Comparison of ENCODE assay signal across 9 mouse cellular contexts in genomic region chr3:107612902-107613525, GRCm38 (mm10). TPM values are rescaled to one million over a fixed set of nuclear protein-coding genes. Genes with fewer than 3 reads are reported as not detected.
DNase-seq lines count a peak whose midpoint lies in the region; ATAC-seq lines count a peak whose summit lies in the region.
"Had no signal": no experiment of that assay in that cellular context is flagged by ENCODE, and none has a peak within 500 bp of the region (broad histone marks: within the 10 kb centered on the region; RNA-seq: fewer than 3 reads in every experiment).

No protein-coding gene starts in this region.

- ATAC-seq in monocyte, adult 5-6 weeks (replicated peaks; ENCODE audit: insufficient number of reproducible peaks, low FRiP score, low TSS enrichment, poor library complexity, severe bottlenecking) = no peak; the same call in 1 of the 2 replicates
- ATAC-seq in frontal cortex, adult (ENCODE audit: low TSS enrichment) = peak; percentile 76
- ATAC-seq in inflammation-experienced regulatory T-cells, adult 6 months = peak; percentile 35

- no peaks in the 10 kb centered on the region for H3K9me3 ChIP-seq in midbrain, embryonic 10.5 days (replicated peaks)
- H3K9me3 ChIP-seq: liver, embryonic 15.5 days had no signal

- intact Hi-C loops in left cerebral cortex, postnatal 14 days (cut with DNase I) = no loop called here

- H3K36me3 ChIP-seq in midbrain, embryonic 10.5 days = peaks cover 76% of the 10 kb centered on the region

- H3K4me1 ChIP-seq in midbrain, embryonic 10.5 days = peaks cover 7% of the 10 kb centered on the region; the same call in 1 of the 2 replicates

- no peak overlapping the region for H3K4me3 ChIP-seq in midbrain, embryonic 10.5 days
- H3K4me3 ChIP-seq: liver, embryonic 15.5 days had no signal

- DNase-seq in monocyte, adult 2 months (ENCODE audit: low read depth in 1 of 2, low spot score in 2 of 2) = peak; percentile 18 to 31
- DNase-seq in cerebellum, adult 8-10 months = peak; percentile 69
- DNase-seq in left cerebral cortex, postnatal 14 days (ENCODE audit: low spot score in 2 of 2) = peak; percentile 67 to 79
- DNase-seq in midbrain, embryonic 10.5 days (ENCODE audit: low spot score) = peak; percentile 66
- DNase-seq in spleen, adult 12 weeks (ENCODE audit: low spot score) = peak; percentile 39

- WGBS in midbrain, embryonic 10.5 days = 88% methylated on average over 11 of the region's 11 CpGs

- H3K27me3 ChIP-seq in midbrain, embryonic 10.5 days (ENCODE audit: low read depth, poor library complexity, severe bottlenecking) = no peaks in the 10 kb centered on the region
- H3K27me3 ChIP-seq: liver, embryonic 15.5 days had no signal

- H3K27ac ChIP-seq in midbrain, embryonic 10.5 days (replicated peaks) = no peak overlapping the region
- H3K27ac ChIP-seq: liver, embryonic 15.5 days had no signal

RNA-seq across cellular contexts. Expression of gene Gm10961, which starts 18.1 kb away (rescaled TPM):
- not detected in 3 replicates for total RNA-seq in monocyte, adult 5-6 weeks (2017)
- polyA plus RNA-seq in inflammation-experienced regulatory T-cells, adult 6 months (2017; shearing (Covaris generic)) = not detected
- not detected for total RNA-seq in left cerebral cortex, postnatal 14 days (2021)
- not detected in 2 replicates for polyA plus RNA-seq in midbrain, embryonic 10.5 days (2016; fragmentation: Nextera tagmentation; extraction: Ambion mirVana)
- polyA plus RNA-seq: liver, embryonic 15.5 days had no signal

RNA-seq across cellular contexts. Expression of gene Alx3, which starts 18.2 kb away (rescaled TPM):
- not detected in 3 replicates for total RNA-seq in monocyte, adult 5-6 weeks (2017)
- polyA plus RNA-seq in inflammation-experienced regulatory T-cells, adult 6 months (2017; shearing (Covaris generic)) = not detected
- total RNA-seq in left cerebral cortex, postnatal 14 days (2021) = 1 to 10 TPM; 1.1 to 1.9 TPM
- polyA plus RNA-seq in midbrain, embryonic 10.5 days (2016; fragmentation: Nextera tagmentation; extraction: Ambion mirVana) = 4.9 and 6.7 TPM in 2 replicates

RNA-seq across cellular contexts. Expression of gene Strip1, which starts 18.5 kb away (rescaled TPM):
- 15.1 to 43.4 TPM (median 42.9 TPM) in 3 replicates for total RNA-seq in monocyte, adult 5-6 weeks (2017)
- 10 to 100 TPM; 11.1 to 20.6 (median 15.6) TPM for polyA plus RNA-seq in inflammation-experienced regulatory T-cells, adult 6 months (2017; shearing (Covaris generic))
- total RNA-seq in left cerebral cortex, postnatal 14 days (2021) = 10 to 100 TPM; 64.3 to 66.9 TPM
- polyA plus RNA-seq in midbrain, embryonic 10.5 days (2016; fragmentation: Nextera tagmentation; extraction: Ambion mirVana) = 70.0 and 83.8 TPM in 2 replicates

RNA-seq across cellular contexts. Expression of gene Ubl4b, which starts 58.1 kb away (rescaled TPM):
- total RNA-seq in monocyte, adult 5-6 weeks (2017) = not detected in 3 replicates
- polyA plus RNA-seq in inflammation-experienced regulatory T-cells, adult 6 months (2017; shearing (Covaris generic)) = not detected
- under 1 TPM in 1 of 2 experiments, not detected in 1; 0.24 TPM for total RNA-seq in left cerebral cortex, postnatal 14 days (2021)
- polyA plus RNA-seq in midbrain, embryonic 10.5 days (2016; fragmentation: Nextera tagmentation; extraction: Ambion mirVana) = 0.12 TPM in 1 of 2 replicates, not detected in the other
- polyA plus RNA-seq: liver, embryonic 15.5 days had no signal
